Mouse (Mus musculus): ENCODE data around the gene Mdm2. TPM values are rescaled to one million over a fixed set of nuclear protein-coding genes. Genes with fewer than 3 reads are reported as not detected.

Gene Mdm2
- total and polyA plus RNA-seq, 2 experiments from 2014 or later: 28.7 to 65.1 TPM

- Histone ChIP-seq H3K4me1 (ENCODE audit: insufficient read depth, low read length) (peaks cover 9% of the 10 kb centered on the region; the same call in 1 of the 2 replicates), H3K27ac (ENCODE audit: low read depth, low read length) (no peak overlapping the region), H3K9me3 (ENCODE audit: low read length) (no peaks in the 10 kb centered on the region), H3K4me2 (ENCODE audit: low read depth, low read length, poor library complexity, severe bottlenecking) (no peak overlapping the region), H3K27me3 (ENCODE audit: insufficient read depth, low read length) (no peaks in the 10 kb centered on the region), H3K4me3 (ENCODE audit: low read depth, low read length) (no peak overlapping the region), H3K36me3 (ENCODE audit: insufficient read depth, low read length) (peaks cover 27% of the 10 kb centered on the region), H3K9ac (replicated peaks; ENCODE audit: low read length, poor library complexity, severe bottlenecking) (no peak overlapping the region)
- DNase-seq (ENCODE audit: low spot score) (no peak), ATAC-seq (ENCODE audit: low FRiP score) (no peak)
- TF ChIP-seq CTCF (IDR thresholded peaks at IDR 0.05): no peak
- WGBS: 92% methylated on average over 15 of the region's 15 CpGs
Observed at GRCm38 (mm10) chr10:117741698-117742475, 31.3 kb upstream of the Mdm2 start.

- WGBS: 87% methylated on average over 9 of the region's 9 CpGs
- ATAC-seq (ENCODE audit: low FRiP score): no peak
Observed at GRCm38 (mm10) chr10:117740921-117741320, 30.4 kb upstream of the Mdm2 start.

GRCm38 (mm10) chr10:117740171-117740570, 29.6 kb upstream of the Mdm2 start:
- Histone ChIP-seq H3K27me3 (ENCODE audit: insufficient read depth, low read length) (no peaks in the 10 kb centered on the region), H3K9ac (replicated peaks; ENCODE audit: low read length, poor library complexity, severe bottlenecking) (no peak overlapping the region), H3K4me3 (ENCODE audit: low read depth, low read length) (no peak overlapping the region), H3K36me3 (ENCODE audit: insufficient read depth, low read length) (peaks cover 35% of the 10 kb centered on the region), H3K4me1 (ENCODE audit: insufficient read depth, low read length) (peaks cover 9% of the 10 kb centered on the region; the same call in 1 of the 2 replicates), H3K27ac (ENCODE audit: low read depth, low read length) (no peak overlapping the region), H3K4me2 (ENCODE audit: low read depth, low read length, poor library complexity, severe bottlenecking) (no peak overlapping the region), H3K9me3 (ENCODE audit: low read length) (no peaks in the 10 kb centered on the region)
- ATAC-seq (ENCODE audit: low FRiP score) (no peak), DNase-seq (ENCODE audit: low spot score) (no peak)
- 96% methylated on average over 10 of the region's 10 CpGs for WGBS
- no peak for TF ChIP-seq CTCF (IDR thresholded peaks at IDR 0.05)

More at GRCm38 (mm10) chr10:117740921-117741320, 30.4 kb upstream of the Mdm2 start:
- no peak overlapping the region for H3K9ac ChIP-seq (replicated peaks; ENCODE audit: low read length, poor library complexity, severe bottlenecking)
- no peaks in the 10 kb centered on the region for H3K9me3 ChIP-seq (ENCODE audit: low read length)
- no peak overlapping the region for H3K4me2 ChIP-seq (ENCODE audit: low read depth, low read length, poor library complexity, severe bottlenecking)
- DNase-seq (ENCODE audit: low spot score): no peak
- peaks cover 35% of the 10 kb centered on the region for H3K36me3 ChIP-seq (ENCODE audit: insufficient read depth, low read length)
- no peaks in the 10 kb centered on the region for H3K27me3 ChIP-seq (ENCODE audit: insufficient read depth, low read length)
- H3K4me1 ChIP-seq (ENCODE audit: insufficient read depth, low read length): peaks cover 9% of the 10 kb centered on the region; the same call in 1 of the 2 replicates
- TF ChIP-seq CTCF (IDR thresholded peaks at IDR 0.05): no peak
- no peak overlapping the region for H3K27ac ChIP-seq (ENCODE audit: low read depth, low read length)
- H3K4me3 ChIP-seq (ENCODE audit: low read depth, low read length): no peak overlapping the region

GRCm38 (mm10) chr10:117739648-117739948, 29.0 kb upstream of the Mdm2 start:
- H3K4me1 ChIP-seq (ENCODE audit: insufficient read depth, low read length): peaks cover 9% of the 10 kb centered on the region; the same call in 1 of the 2 replicates
- no peak overlapping the region for H3K9ac ChIP-seq (replicated peaks; ENCODE audit: low read length, poor library complexity, severe bottlenecking)
- TF ChIP-seq CTCF (IDR thresholded peaks at IDR 0.05): no peak
- peaks cover 35% of the 10 kb centered on the region for H3K36me3 ChIP-seq (ENCODE audit: insufficient read depth, low read length)
- DNase-seq (ENCODE audit: low spot score) (no peak), ATAC-seq (ENCODE audit: low FRiP score) (no peak)
- no peaks in the 10 kb centered on the region for H3K27me3 ChIP-seq (ENCODE audit: insufficient read depth, low read length)
- 94% methylated on average over 6 of the region's 6 CpGs for WGBS
- no peaks in the 10 kb centered on the region for H3K9me3 ChIP-seq (ENCODE audit: low read length)
- no peak overlapping the region for H3K27ac ChIP-seq (ENCODE audit: low read depth, low read length)
- H3K4me3 ChIP-seq (ENCODE audit: low read depth, low read length): no peak overlapping the region
- H3K4me2 ChIP-seq (ENCODE audit: low read depth, low read length, poor library complexity, severe bottlenecking): no peak overlapping the region

- H3K4me2 ChIP-seq (ENCODE audit: low read depth, low read length, poor library complexity, severe bottlenecking): no peak overlapping the region
- ATAC-seq (ENCODE audit: low FRiP score) (no peak), DNase-seq (ENCODE audit: low spot score) (no peak)
- peaks cover 7% of the 10 kb centered on the region; the same call in 1 of the 2 replicates for H3K4me1 ChIP-seq (ENCODE audit: insufficient read depth, low read length)
- no peak overlapping the region for H3K27ac ChIP-seq (ENCODE audit: low read depth, low read length)
- H3K9ac ChIP-seq (replicated peaks; ENCODE audit: low read length, poor library complexity, severe bottlenecking): no peak overlapping the region
- H3K9me3 ChIP-seq (ENCODE audit: low read length): no peaks in the 10 kb centered on the region
- TF ChIP-seq CTCF (IDR thresholded peaks at IDR 0.05): no peak
- no peaks in the 10 kb centered on the region for H3K27me3 ChIP-seq (ENCODE audit: insufficient read depth, low read length)
- WGBS: 96% methylated on average over 15 of the region's 15 CpGs
- H3K4me3 ChIP-seq (ENCODE audit: low read depth, low read length): no peak overlapping the region
- peaks cover 35% of the 10 kb centered on the region for H3K36me3 ChIP-seq (ENCODE audit: insufficient read depth, low read length)
Observed at GRCm38 (mm10) chr10:117738928-117739647, 28.5 kb upstream of the Mdm2 start.

Data from midbrain, postnatal 0 days (tissue).